Mouse (Mus musculus): Measurements from ENCODE around the gene Thrb.

DNA sequence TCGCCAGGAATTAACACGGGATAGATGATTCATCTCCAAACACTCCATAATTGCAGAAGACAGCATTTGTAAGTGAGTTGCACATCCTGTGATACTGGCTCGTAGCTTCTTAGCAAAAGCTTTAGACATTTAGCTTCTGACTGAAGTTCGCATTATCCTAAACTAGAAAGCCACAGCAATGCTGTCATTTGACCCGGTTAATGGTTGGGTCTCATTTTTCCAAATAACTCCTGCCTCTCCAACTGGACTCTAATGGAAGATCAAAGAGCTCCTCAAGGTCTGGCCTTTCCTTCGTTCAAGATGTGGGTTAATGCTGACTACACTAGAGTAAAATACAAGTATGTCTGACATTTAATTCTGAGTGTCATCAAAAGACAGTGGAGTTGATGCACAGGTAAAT, 208.3 kb downstream of the Thrb start:
- TF ChIP-seq CTCF (IDR thresholded peaks at IDR 0.05; ENCODE audit: low read depth) (no peak), EP300 (IDR thresholded peaks at IDR 0.05; ENCODE audit: low read depth) (no peak)

Data from liver, embryonic 14.5 days (tissue).